Mouse (Mus musculus) liver, embryonic 15.5 days (tissue): Measurements from ENCODE around the gene Gm8138. TPM values are rescaled to one million over a fixed set of nuclear protein-coding genes. Genes with fewer than 3 reads are reported as not detected.
"Not testable (repeated sequence)": the region's sequence is repeated elsewhere in the genome, so short reads cannot be mapped to it uniquely, and the experiment has no call there.

Source experiments
- ATAC-seq: fragments of 200-750 bp; cut with Nextera tagmentation; 2 replicates; pipeline ENCODE4 v1.8.0; 2017; ENCODE audit warnings: moderate number of reproducible peaks, mild to moderate bottlenecking, moderate library complexity; ENCODE audit not compliant: insufficient read depth
- H3K27ac ChIP-seq: fragments of 300-500 bp; sonication (generic); replicated peaks from 2 replicates; pipeline ENCODE4 v1.5.1; 2015; ENCODE audit warnings: mild to moderate bottlenecking, inconsistent platforms
- H3K27me3 ChIP-seq: fragments of 300-500 bp; sonication (generic); 2 replicates; pipeline ENCODE4 v1.6.1; 2015; ENCODE audit warnings: mild to moderate bottlenecking, inconsistent platforms
- H3K36me3 ChIP-seq: fragments of 300-500 bp; sonication (generic); replicated peaks from 2 replicates; pipeline ENCODE4 v1.6.1; 2015; ENCODE audit warnings: moderate library complexity, mild to moderate bottlenecking, inconsistent platforms
- H3K4me1 ChIP-seq: fragments of 300-500 bp; sonication (generic); replicated peaks from 2 replicates; pipeline ENCODE4 v1.6.1; 2015; ENCODE audit warnings: inconsistent platforms
- H3K4me2 ChIP-seq: fragments of 300-500 bp; sonication (generic); 2 replicates; pipeline ENCODE4 v1.6.1; 2015; ENCODE audit warnings: moderate library complexity, mild to moderate bottlenecking, inconsistent platforms
- H3K4me3 ChIP-seq: fragments of 300-500 bp; sonication (generic); replicated peaks from 2 replicates; pipeline ENCODE4 v1.5.1; 2015; ENCODE audit warnings: mild to moderate bottlenecking, inconsistent platforms
- H3K9ac ChIP-seq: fragments of 300-500 bp; sonication (generic); 2 replicates; pipeline ENCODE4 v1.6.1; 2015; ENCODE audit warnings: moderate library complexity, mild to moderate bottlenecking, inconsistent platforms
- H3K9me3 ChIP-seq: fragments of 300-500 bp; sonication (generic); replicated peaks from 2 replicates; pipeline ENCODE4 v1.6.1; 2016; ENCODE audit warnings: inconsistent platforms
- WGBS: fragments of 180-500 bp; shearing (Covaris S2); methylation state at CpG from one replicate; pipeline ENCODE4 v1.1.7; 2015; ENCODE audit warnings: mixed read lengths; ENCODE audit not compliant: insufficient replicate concordance; 5-methylcytosine and 5-hydroxymethylcytosine counted together
- polyA plus RNA-seq: library from polyadenylated mRNA; unstranded; fragments of >200 nt; fragmentation: Nextera tagmentation; extraction: Ambion mirVana; gene quantifications from 2 replicates; pipeline ENCODE4 v1.2.1, GENCODE M21; 2015

The Gm8138 gene
- polyA plus RNA-seq: not detected in 2 replicates

- not testable (repeated sequence) for H3K4me3 ChIP-seq, H3K27me3 ChIP-seq, ATAC-seq, H3K9ac ChIP-seq, H3K27ac ChIP-seq, H3K4me1 ChIP-seq, H3K36me3 ChIP-seq, H3K4me2 ChIP-seq, H3K9me3 ChIP-seq
- no CpG with 5 or more reads among the region's 3 CpGs for WGBS
Measured at GRCm38 (mm10) chr14:43416250-43416649, at the start of gene Gm8138. Gm8138 (minus strand) TSS chr14:43416350.

- not testable (repeated sequence) for ATAC-seq, H3K9ac ChIP-seq
- WGBS: 62% methylated on average over 11 of the region's 11 CpGs
Measured at GRCm38 (mm10) chr14:43361713-43362112, 54.4 kb downstream of the Gm8138 start.

More at GRCm38 (mm10) chr14:43361713-43362112, 54.4 kb downstream of the Gm8138 start:
- not testable (repeated sequence) for H3K27me3 ChIP-seq, H3K36me3 ChIP-seq, H3K9me3 ChIP-seq, H3K4me1 ChIP-seq, H3K4me2 ChIP-seq, H3K4me3 ChIP-seq, H3K27ac ChIP-seq

Other genes with a start within 250 kb of the Gm8138 start
- not detected in 2 replicates for gene Gm7233, start 236.5 kb downstream of the Gm8138 start, polyA plus RNA-seq
- gene Gm8122, start 181.0 kb downstream of the Gm8138 start, polyA plus RNA-seq: not detected in 2 replicates
- not detected in 2 replicates for gene Gm8126, start 157.7 kb downstream of the Gm8138 start, polyA plus RNA-seq
- gene Gm9732, start 141.3 kb downstream of the Gm8138 start, polyA plus RNA-seq: not detected in 2 replicates
- not detected in 2 replicates for gene Gm8127, start 122.5 kb downstream of the Gm8138 start, polyA plus RNA-seq
- not detected in 2 replicates for gene 1700001F09Rik, start 68.5 kb downstream of the Gm8138 start, polyA plus RNA-seq
- not detected in 2 replicates for gene Gm5799, start 127.2 kb upstream of the Gm8138 start, polyA plus RNA-seq
- gene Gm17654, start 162.8 kb upstream of the Gm8138 start, polyA plus RNA-seq: not detected in 2 replicates
- gene Gm10375, start 191.7 kb upstream of the Gm8138 start, polyA plus RNA-seq: not detected in 2 replicates